Mouse (Mus musculus): ENCODE results near the gene Rcor2. TPM values are rescaled to one million over a fixed set of nuclear protein-coding genes. Genes with fewer than 3 reads are reported as not detected.

Rcor2 gene
- 1 to 10 TPM; 3.8 to 7.5 (median 5.3) TPM for total RNA-seq (2022)

GRCm38 (mm10) chr19:7267091-7267741, at the start of gene Rcor2:
TSS of gene Rcor2 (plus strand) at chr19:7267325.
- DNase-seq, result peak; percentile 73

- DNase-seq, result no peak
These were observed 49.2 kb upstream of the Rcor2 start for GRCm38 (mm10) chr19:7217926-7218267.

- no peak for DNase-seq
These were observed 48.4 kb upstream of the Rcor2 start for GRCm38 (mm10) chr19:7218753-7219152.

GRCm38 (mm10) chr19:7222196-7222595, 44.9 kb upstream of the Rcor2 start:
- no peak for DNase-seq

- no peak for DNase-seq
These were observed 43.6 kb upstream of the Rcor2 start for GRCm38 (mm10) chr19:7223488-7223887.

GRCm38 (mm10) chr19:7224253-7224652, 42.9 kb upstream of the Rcor2 start:
- no peak for DNase-seq

GRCm38 (mm10) chr19:7225096-7225690, 41.9 kb upstream of the Rcor2 start:
- DNase-seq, result no peak

GRCm38 (mm10) chr19:7226511-7226914, 40.6 kb upstream of the Rcor2 start:
- no peak for DNase-seq

GRCm38 (mm10) chr19:7234537-7235221, 32.4 kb upstream of the Rcor2 start:
- peak; percentile 80 for DNase-seq

GRCm38 (mm10) chr19:7235461-7235860, 31.7 kb upstream of the Rcor2 start:
- DNase-seq, result no peak

- DNase-seq, result no peak
These were observed 31.1 kb upstream of the Rcor2 start for GRCm38 (mm10) chr19:7236011-7236410.

- DNase-seq, result no peak
These were observed 30.4 kb upstream of the Rcor2 start for GRCm38 (mm10) chr19:7236742-7237141.

- no peak for DNase-seq
These were observed 27.6 kb upstream of the Rcor2 start for GRCm38 (mm10) chr19:7239574-7239973.

GRCm38 (mm10) chr19:7240291-7240690, 26.8 kb upstream of the Rcor2 start:
- no peak for DNase-seq

- DNase-seq, result peak; percentile 85
These were observed 26.1 kb upstream of the Rcor2 start, which contains the start of gene Naa40 for GRCm38 (mm10) chr19:7240782-7241690. TSS of gene Naa40 (minus strand) at chr19:7241183.

GRCm38 (mm10) chr19:7246021-7246420, 21.1 kb upstream of the Rcor2 start:
- no peak for DNase-seq

- DNase-seq, result no peak
These were observed 9.2 kb upstream of the Rcor2 start for GRCm38 (mm10) chr19:7257881-7258280.

GRCm38 (mm10) chr19:7261476-7261875, 5.6 kb upstream of the Rcor2 start:
- DNase-seq, result no peak

- no peak for DNase-seq
These were observed 5.2 kb upstream of the Rcor2 start for GRCm38 (mm10) chr19:7261964-7262363.

- no peak for DNase-seq
These were observed 4.5 kb upstream of the Rcor2 start for GRCm38 (mm10) chr19:7262592-7262991.

GRCm38 (mm10) chr19:7264088-7264765, 2.9 kb upstream of the Rcor2 start:
- DNase-seq, result no peak

- no peak for DNase-seq
These were observed 2.3 kb upstream of the Rcor2 start for GRCm38 (mm10) chr19:7264766-7265331.
